Mouse (Mus musculus): ENCODE results near the gene Hist1h2ag. TPM values are rescaled to one million over a fixed set of nuclear protein-coding genes. Genes with fewer than 3 reads are reported as not detected.
A peak's percentile ranks its signal among the peaks of the same experiment; 100 is the strongest.

The Hist1h2ag gene
- polyA plus RNA-seq, 1 experiment from 2014 or later = 11.9 TPM

DNA sequence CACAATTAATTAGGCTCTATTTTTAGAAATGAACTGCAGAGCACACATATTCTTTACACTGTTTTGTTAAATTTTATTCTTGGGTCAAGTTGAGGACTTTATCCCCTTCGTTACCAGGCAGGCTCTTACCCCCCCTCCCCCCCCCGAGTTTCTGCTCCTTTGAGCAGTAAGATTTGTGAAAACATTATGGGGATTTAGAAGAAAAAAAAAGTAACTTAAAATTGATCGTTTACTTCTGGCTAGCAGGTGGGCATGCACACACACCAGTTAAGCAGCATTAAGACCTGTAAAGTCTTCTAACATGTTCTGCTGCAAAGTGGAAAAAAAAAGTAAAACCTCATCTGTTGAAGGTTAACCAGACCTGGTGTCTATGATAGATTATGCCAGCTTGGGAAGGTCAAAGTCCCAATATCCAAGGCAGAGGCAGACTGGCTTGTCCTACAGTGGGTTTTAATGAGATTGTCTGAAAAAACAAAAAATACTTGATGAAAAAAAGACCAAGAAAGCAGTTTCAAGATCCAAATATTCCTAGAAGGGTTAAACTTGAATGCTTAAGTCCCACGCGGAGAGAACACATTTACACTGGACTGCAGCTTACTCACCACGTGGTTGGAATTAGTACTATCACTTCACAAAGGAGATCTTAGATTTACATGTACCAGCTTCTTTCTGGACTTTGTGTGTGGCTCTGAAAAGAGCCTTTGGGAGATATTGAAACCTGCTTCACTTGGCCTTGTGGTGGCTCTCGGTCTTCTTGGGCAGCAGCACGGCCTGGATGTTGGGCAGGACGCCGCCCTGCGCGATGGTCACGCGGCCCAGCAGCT is 8.1 kb downstream of the Hist1h2ag start:
- peak overlapping the region; percentile 42 for H3K4me3 ChIP-seq
- ATAC-seq (ENCODE audit: low FRiP score) = no peak
- under 1% methylated on average over 11 of the region's 14 CpGs for WGBS
- H3K4me1 ChIP-seq (replicated peaks) = peaks cover 14% of the 10 kb centered on the region
- no peaks in the 10 kb centered on the region for H3K9me3 ChIP-seq
- H3K4me2 ChIP-seq = peak overlapping the region; percentile 70
- H3K36me3 ChIP-seq = no peaks in the 10 kb centered on the region
- no peak overlapping the region for H3K27ac ChIP-seq
- H3K27me3 ChIP-seq = no peaks in the 10 kb centered on the region
- H3K9ac ChIP-seq = peak overlapping the region; percentile 30

DNA sequence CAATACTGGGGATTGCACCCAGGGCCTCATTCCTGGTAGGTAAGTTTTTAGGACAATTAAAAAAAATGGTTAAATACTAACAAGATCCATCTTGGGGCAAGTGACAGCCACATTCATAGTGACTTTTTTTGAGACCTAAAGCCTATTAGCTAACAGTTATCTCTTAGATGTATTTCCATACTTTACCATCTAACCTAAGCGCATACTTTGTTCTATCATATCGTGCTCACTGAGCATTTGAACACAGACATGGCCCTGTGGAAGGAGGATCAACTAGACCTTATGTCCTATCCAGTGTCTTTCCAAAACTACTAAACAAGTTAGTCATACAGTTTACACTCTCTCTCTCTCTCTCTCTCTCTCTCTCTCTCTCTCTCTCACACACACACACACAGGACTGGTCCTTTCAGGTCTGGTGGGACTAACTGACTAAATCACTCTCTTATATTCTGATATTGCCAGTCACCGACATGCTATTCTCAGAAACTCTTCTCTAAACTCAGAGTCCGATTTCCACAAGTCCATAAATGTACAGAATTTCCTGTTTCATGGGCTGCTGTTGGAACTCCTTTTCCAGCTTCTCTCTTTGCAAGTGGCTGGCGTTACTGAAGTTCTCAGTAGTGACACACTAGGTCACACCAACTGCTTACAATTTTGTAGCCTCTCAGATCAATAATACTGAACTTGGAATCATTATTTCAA is 8.9 kb downstream of the Hist1h2ag start:
- no peak overlapping the region for H3K9ac ChIP-seq
- peaks cover 14% of the 10 kb centered on the region for H3K4me1 ChIP-seq (replicated peaks)
- WGBS = 55% methylated on average over 5 of the region's 5 CpGs
- H3K36me3 ChIP-seq = no peaks in the 10 kb centered on the region
- H3K4me3 ChIP-seq = no peak overlapping the region
- no peak overlapping the region for H3K27ac ChIP-seq
- ATAC-seq (ENCODE audit: low FRiP score) = no peak
- H3K9me3 ChIP-seq = no peaks in the 10 kb centered on the region
- H3K4me2 ChIP-seq = peak overlapping the region; percentile 70
- H3K27me3 ChIP-seq = no peaks in the 10 kb centered on the region

DNA sequence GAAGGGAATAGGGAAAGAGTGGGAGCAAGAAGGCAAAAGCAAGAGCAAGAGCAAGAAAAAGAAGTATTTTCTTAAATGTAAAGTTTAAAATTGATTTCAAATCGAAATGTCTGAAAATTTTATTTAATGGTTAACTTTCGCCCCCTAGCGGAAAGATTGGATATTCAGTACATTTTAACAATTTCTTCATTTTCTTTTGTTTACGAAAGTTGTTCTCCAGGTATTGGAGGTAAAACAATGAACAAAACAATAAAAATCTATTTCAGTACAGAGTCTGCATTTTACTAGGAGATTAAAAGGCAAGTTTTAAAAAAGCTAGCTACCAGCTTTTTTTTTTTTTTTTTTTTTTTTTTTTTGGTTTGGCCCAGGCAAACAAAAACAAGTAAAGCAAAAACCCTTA is 12.3 kb downstream of the Hist1h2ag start:
- ATAC-seq (ENCODE audit: low FRiP score) = no peak
- Histone ChIP-seq H3K36me3 (no peaks in the 10 kb centered on the region), H3K4me2 (no peak overlapping the region), H3K9me3 (no peaks in the 10 kb centered on the region), H3K4me3 (no peak overlapping the region), H3K9ac (no peak overlapping the region), H3K4me1 (replicated peaks) (peaks cover 9% of the 10 kb centered on the region), H3K27ac (no peak overlapping the region), H3K27me3 (no peaks in the 10 kb centered on the region)
- WGBS = 13% methylated on average over 4 of the region's 4 CpGs

DNA sequence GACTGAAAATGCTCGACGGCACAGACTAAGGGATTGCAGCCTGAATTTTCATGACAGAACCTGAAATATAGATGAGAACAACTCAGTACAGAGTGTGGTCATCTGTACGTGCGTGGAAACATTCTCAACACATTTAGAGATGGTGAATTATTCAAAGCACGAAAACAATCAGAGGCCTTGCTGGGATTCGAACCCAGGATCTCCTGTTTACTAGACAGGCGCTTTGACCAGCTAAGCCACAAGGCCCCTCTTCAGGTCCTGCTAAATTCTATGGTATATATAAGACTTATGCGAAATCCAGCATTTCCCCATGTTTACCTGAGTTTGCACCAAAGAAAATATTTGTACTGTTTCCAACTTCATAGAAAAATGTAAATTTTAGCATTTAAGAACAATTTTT is 12.8 kb downstream of the Hist1h2ag start:
- Histone ChIP-seq H3K36me3 (no peaks in the 10 kb centered on the region), H3K4me3 (no peak overlapping the region), H3K4me1 (replicated peaks) (peaks cover 8% of the 10 kb centered on the region), H3K27ac (no peak overlapping the region), H3K4me2 (no peak overlapping the region), H3K9me3 (no peaks in the 10 kb centered on the region), H3K9ac (no peak overlapping the region), H3K27me3 (no peaks in the 10 kb centered on the region; the same call in 1 of the 2 replicates)
- WGBS = 26% methylated on average over 8 of the region's 8 CpGs
- ATAC-seq (ENCODE audit: low FRiP score) = no peak

DNA sequence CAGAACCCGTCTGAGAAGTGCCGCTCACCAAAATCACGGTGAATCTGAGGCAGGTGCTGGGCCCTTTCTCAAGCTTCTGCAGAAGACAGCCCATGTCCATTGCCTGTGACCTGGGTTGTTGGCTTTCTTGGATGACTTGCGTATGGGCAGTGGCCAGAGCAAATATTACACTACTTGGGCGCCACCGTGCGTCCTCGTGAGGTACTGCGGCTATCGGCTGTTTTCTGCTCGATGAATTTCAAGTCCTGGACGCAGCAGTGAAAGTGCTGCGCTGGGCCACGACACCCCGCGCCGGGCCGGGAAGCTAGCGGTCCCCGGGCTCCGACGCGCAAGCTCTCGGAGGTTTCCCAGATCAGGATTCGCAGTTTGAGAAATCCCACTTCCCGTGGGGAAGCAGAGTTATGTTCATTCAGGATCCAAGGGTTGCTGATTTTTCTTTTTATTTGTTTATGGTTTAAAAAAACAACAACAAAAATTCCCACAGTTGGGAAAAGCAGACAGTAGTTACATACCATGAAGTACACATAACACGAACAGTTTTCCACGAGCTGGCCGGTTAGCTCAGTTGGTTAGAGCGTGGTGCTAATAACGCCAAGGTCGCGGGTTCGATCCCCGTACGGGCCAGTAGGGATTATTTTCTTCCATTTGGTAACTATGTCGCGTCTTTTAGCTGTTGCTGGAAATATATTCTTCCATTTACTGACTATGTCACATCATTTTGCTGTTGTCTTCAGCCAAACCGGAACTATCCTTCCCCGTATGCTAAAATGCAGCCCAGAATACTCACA is 13.9 kb downstream of the Hist1h2ag start:
- H3K27ac ChIP-seq = peak overlapping the region; percentile 76; the same call in 1 of the 2 replicates
- peaks cover 3% of the 10 kb centered on the region for H3K4me1 ChIP-seq (replicated peaks)
- ATAC-seq (ENCODE audit: low FRiP score) = peak; percentile 82
- peak overlapping the region; percentile 79 for H3K9ac ChIP-seq
- peaks cover 6% of the 10 kb centered on the region; the same call in 1 of the 2 replicates for H3K27me3 ChIP-seq
- H3K36me3 ChIP-seq = no peaks in the 10 kb centered on the region
- WGBS = under 1% methylated on average over 40 of the region's 40 CpGs
- H3K4me2 ChIP-seq = peak overlapping the region; percentile 66
- H3K9me3 ChIP-seq = no peaks in the 10 kb centered on the region
- H3K4me3 ChIP-seq = peak overlapping the region; percentile 49

DNA sequence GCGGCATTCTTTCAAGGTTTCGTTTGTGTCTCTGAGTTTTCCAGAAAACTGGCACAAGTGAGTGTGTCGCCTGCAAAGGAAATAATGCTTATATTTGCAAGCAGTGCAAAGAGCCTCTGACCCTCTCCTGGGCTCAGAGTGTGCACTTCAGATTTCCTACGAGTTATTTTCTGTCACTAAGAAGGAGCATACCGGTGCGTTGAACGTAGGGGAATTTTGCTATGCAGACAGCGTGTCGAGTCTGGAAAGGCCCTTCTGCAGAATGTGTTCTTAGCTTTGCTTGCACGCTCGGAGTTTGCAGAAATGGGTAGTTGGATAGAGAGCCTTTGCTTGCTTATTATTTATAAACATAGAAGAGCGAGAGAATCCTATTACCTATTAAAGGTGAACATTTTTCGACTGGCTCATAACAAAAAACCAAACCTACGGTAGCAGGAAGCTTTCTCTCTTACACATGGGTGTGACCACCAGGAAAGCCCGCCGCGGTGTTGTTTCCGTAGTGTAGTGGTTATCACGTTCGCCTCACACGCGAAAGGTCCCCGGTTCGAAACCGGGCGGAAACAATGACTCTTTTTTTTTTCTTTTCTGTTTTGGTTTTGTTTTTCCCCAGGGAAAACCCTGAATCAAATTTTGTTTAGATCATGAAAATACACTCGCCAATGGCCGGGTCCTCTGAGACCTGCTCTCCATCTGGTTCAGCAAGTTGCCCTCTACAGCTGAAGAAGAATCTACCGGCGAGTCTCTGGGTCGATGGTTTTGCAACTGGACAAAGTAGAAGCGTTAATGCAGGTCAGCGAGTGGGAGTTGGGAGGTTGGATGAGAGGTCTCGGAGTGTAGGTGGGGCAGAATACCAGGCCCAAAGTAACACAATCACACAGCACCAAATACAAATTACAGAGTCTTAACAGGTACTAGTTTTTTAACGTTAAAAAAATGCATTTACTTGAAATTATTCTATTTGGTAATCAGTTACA is 16.4 kb downstream of the Hist1h2ag start:
- Histone ChIP-seq H3K9me3 (no peaks in the 10 kb centered on the region), H3K36me3 (no peaks in the 10 kb centered on the region), H3K4me3 (peak overlapping the region; percentile 43), H3K4me1 (replicated peaks) (peaks cover 8% of the 10 kb centered on the region), H3K27me3 (peaks cover 27% of the 10 kb centered on the region), H3K4me2 (peak overlapping the region; percentile 58), H3K9ac (peak overlapping the region; percentile 64), H3K27ac (0 out of 2 replicates have a peak overlapping the region, but pooled peaks have one; percentile 27)
- 2% methylated on average over 35 of the region's 35 CpGs for WGBS
- peak; percentile 69 for ATAC-seq (ENCODE audit: low FRiP score)

DNA sequence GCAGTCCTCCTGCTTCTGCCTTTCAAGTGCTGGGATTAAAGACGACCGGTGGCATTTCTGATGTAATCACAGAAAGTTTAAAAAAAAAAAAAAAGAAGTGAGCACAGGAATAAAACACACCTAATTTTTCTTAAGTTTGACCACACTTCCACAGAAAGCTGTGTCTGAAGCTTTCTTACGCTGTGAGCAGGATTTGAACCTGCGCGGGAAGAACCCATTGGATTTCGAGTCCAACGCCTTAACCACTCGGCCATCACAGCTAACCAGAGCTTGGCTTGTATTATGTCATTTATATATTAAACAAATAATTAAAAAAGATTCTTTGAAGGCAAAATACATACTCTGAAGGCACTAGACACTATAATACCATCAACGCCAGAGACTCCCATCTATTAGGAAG is 20.5 kb downstream of the Hist1h2ag start:
- no peaks in the 10 kb centered on the region for H3K36me3 ChIP-seq
- peak overlapping the region; percentile 39 for H3K4me3 ChIP-seq
- H3K9ac ChIP-seq = peak overlapping the region; percentile 51; the same call in 1 of the 2 replicates
- ATAC-seq (ENCODE audit: low FRiP score) = peak; percentile 59; the same call in 1 of the 2 replicates
- WGBS = under 1% methylated on average over 9 of the region's 9 CpGs
- H3K4me2 ChIP-seq = peak overlapping the region; percentile 53
- peaks cover 16% of the 10 kb centered on the region for H3K4me1 ChIP-seq (replicated peaks)
- no peak overlapping the region for H3K27ac ChIP-seq
- H3K9me3 ChIP-seq = no peaks in the 10 kb centered on the region
- peaks cover 67% of the 10 kb centered on the region for H3K27me3 ChIP-seq

DNA sequence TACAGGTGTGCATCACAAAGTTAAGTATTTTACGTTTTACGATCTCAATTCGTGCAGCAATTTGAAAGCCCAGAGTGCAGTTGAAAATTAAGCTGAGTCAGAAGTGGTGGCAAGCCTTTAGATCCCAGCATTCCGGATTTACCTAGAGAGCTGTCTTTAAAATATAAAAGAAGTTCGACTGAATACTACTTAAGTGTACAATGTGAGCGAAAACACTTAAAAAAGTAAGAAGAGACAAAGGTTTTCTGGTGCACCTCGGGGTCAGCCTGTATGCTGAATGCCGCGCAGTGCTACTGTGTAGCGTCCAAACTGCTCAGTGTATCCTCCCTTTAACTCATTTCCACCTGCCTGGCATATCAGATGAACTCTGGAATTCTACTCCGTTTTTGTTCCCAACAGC is 21.2 kb downstream of the Hist1h2ag start:
- H3K27me3 ChIP-seq = peaks cover 73% of the 10 kb centered on the region
- no peaks in the 10 kb centered on the region for H3K9me3 ChIP-seq
- WGBS = under 1% methylated on average over 11 of the region's 11 CpGs
- no peaks in the 10 kb centered on the region for H3K36me3 ChIP-seq
- peak overlapping the region; percentile 39 for H3K4me3 ChIP-seq
- peak overlapping the region; percentile 51; the same call in 1 of the 2 replicates for H3K9ac ChIP-seq
- peak overlapping the region; percentile 53 for H3K4me2 ChIP-seq
- H3K4me1 ChIP-seq (replicated peaks) = peaks cover 14% of the 10 kb centered on the region
- no peak for ATAC-seq (ENCODE audit: low FRiP score)
- H3K27ac ChIP-seq = no peak overlapping the region

DNA sequence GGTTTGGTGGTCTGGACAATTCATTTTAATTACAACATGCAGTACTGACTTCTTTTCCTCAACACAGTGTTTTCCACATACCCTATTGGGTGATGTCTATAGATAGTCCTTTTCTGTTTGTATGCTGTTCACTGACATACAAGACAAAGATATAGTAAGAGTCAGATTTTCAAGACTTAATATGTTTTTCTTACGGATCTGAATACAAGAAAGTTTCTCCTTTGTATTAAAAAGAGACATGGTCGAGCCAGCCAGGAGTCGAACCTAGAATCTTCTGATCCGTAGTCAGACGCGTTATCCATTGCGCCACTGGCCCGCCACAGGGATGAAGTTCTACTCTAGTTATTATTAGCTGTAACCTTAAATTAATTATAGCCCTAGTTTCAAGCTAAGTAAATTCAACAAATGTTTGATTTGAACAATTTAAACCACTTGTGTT is 21.8 kb downstream of the Hist1h2ag start:
- H3K9me3 ChIP-seq = no peaks in the 10 kb centered on the region
- peak overlapping the region; percentile 39 for H3K4me3 ChIP-seq
- peaks cover 80% of the 10 kb centered on the region for H3K27me3 ChIP-seq
- 0 out of 2 replicates have a peak, but pooled peaks have one; percentile 60 for ATAC-seq (ENCODE audit: low FRiP score)
- H3K4me1 ChIP-seq (replicated peaks) = peaks cover 13% of the 10 kb centered on the region
- 0% methylated on average over 8 of the region's 8 CpGs for WGBS
- no peaks in the 10 kb centered on the region for H3K36me3 ChIP-seq
- peak overlapping the region; percentile 53 for H3K4me2 ChIP-seq
- no peak overlapping the region for H3K27ac ChIP-seq
- H3K9ac ChIP-seq = no peak overlapping the region

DNA sequence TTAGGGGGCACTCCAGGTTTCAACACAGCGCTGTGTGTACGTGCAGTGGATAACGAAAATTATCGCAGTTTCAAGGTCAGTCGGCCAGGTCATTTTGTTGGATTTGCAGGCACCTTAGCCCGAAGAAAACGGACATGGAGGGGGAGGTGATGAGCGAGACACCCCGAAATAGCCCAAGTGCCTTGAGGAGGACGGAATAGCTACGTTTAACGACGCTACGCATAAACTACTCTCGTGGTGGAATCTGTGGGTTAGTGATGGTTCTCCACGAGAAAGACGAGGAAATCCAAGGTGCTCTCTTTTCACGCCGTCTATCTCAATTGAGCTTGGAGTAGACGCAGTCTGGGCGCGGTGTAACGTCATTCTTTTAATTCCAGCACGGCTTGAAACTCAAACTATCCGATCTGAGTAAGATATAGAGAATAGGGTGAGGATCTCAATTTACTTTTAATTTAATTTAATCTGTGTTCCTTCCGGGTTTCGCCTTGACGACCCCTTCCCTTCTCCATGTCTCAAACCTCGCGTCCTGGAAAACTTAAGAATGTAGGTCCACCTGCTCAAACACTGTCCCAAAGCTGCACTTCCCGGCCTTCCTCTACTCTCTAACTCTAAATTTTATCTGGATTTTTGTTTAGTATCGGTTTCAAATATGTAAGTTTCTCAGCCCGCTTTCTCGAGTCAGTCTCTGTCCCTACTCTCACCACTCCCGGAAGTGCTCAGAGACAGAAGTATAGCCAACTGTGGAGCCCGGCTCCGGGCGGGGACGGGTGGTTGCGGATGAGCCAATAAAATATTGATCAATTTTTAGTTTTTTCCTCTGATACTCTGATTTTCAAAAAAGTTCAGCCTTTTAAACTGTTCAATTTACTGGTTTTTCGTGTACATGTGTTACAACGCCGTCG is 22.6 kb downstream of the Hist1h2ag start:
- ATAC-seq (ENCODE audit: low FRiP score) = no peak
- H3K36me3 ChIP-seq = no peaks in the 10 kb centered on the region
- H3K4me1 ChIP-seq (replicated peaks) = peaks cover 13% of the 10 kb centered on the region
- H3K4me2 ChIP-seq = peak overlapping the region; percentile 53
- H3K27me3 ChIP-seq = peaks cover 87% of the 10 kb centered on the region
- no peak overlapping the region for H3K27ac ChIP-seq
- H3K9ac ChIP-seq = no peak overlapping the region
- H3K4me3 ChIP-seq = peak overlapping the region; percentile 39
- 0 out of 2 replicates have a peak, but pooled peaks cover 5% of the 10 kb centered on the region for H3K9me3 ChIP-seq
- under 1% methylated on average over 44 of the region's 44 CpGs for WGBS

Measured in hindbrain, embryonic 13.5 days (tissue).